Mouse (Mus musculus): ENCODE data around the gene Tgm1. TPM values are rescaled to one million over a fixed set of nuclear protein-coding genes. Genes with fewer than 3 reads are reported as not detected.

The Tgm1 gene
- total and polyA plus RNA-seq, 2 experiments from 2014 or later = 0.14 to 0.16 TPM

- ATAC-seq (ENCODE audit: low FRiP score) (peak; percentile 62), DNase-seq (ENCODE audit: low spot score) (peak; percentile 87)
- no peak for TF ChIP-seq CTCF (IDR thresholded peaks at IDR 0.05)
- Histone ChIP-seq H3K9me3 (ENCODE audit: low read length) (no peaks in the 10 kb centered on the region), H3K4me3 (ENCODE audit: low read depth, low read length) (no peak overlapping the region), H3K9ac (replicated peaks; ENCODE audit: low read length, poor library complexity, severe bottlenecking) (no peak overlapping the region), H3K4me1 (ENCODE audit: insufficient read depth, low read length) (no peaks in the 10 kb centered on the region), H3K27me3 (ENCODE audit: insufficient read depth, low read length) (peaks cover 2% of the 10 kb centered on the region; the same call in 1 of the 2 replicates), H3K36me3 (ENCODE audit: insufficient read depth, low read length) (no peaks in the 10 kb centered on the region), H3K4me2 (ENCODE audit: low read depth, low read length, poor library complexity, severe bottlenecking) (no peak overlapping the region), H3K27ac (ENCODE audit: low read depth, low read length) (peak overlapping the region; percentile 59; the same call in 1 of the 2 replicates)
- WGBS = 62% methylated on average over 7 of the region's 7 CpGs
Observed at GRCm38 (mm10) chr14:55730531-55731032, 16.9 kb upstream of the Tgm1 start.

DNA sequence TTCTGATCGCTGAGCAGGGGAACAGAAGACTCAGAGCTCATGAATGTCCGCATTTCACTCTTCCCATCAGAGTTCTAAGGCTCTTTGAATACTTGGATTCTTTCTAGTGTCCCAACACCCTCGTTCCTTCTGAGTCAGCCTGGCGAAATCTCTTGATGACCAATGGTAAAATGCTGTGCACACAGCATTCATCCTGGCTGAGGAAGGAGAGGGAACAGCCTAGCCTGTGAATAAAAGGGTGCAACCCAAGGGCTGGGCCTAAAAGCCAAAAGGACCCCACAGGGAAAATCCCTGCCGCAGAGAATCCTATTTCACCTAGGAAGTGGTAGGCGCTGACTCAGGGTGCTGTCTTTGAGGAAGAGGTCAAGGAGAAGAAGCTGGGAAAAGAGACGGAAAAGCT, 16.4 kb upstream of the Tgm1 start:
- peak overlapping the region; percentile 59 for H3K27ac ChIP-seq (ENCODE audit: low read depth, low read length)
- H3K9ac ChIP-seq (replicated peaks; ENCODE audit: low read length, poor library complexity, severe bottlenecking) = no peak overlapping the region
- no peaks in the 10 kb centered on the region for H3K36me3 ChIP-seq (ENCODE audit: insufficient read depth, low read length)
- no peaks in the 10 kb centered on the region for H3K4me1 ChIP-seq (ENCODE audit: insufficient read depth, low read length)
- ATAC-seq (ENCODE audit: low FRiP score) = peak; percentile 47; the same call in 1 of the 2 replicates
- H3K4me2 ChIP-seq (ENCODE audit: low read depth, low read length, poor library complexity, severe bottlenecking) = no peak overlapping the region
- DNase-seq (ENCODE audit: low spot score) = peak; percentile 30
- peaks cover 2% of the 10 kb centered on the region; the same call in 1 of the 2 replicates for H3K27me3 ChIP-seq (ENCODE audit: insufficient read depth, low read length)
- no peaks in the 10 kb centered on the region for H3K9me3 ChIP-seq (ENCODE audit: low read length)
- TF ChIP-seq CTCF (IDR thresholded peaks at IDR 0.05) = no peak
- 66% methylated on average over 7 of the region's 7 CpGs for WGBS
- H3K4me3 ChIP-seq (ENCODE audit: low read depth, low read length) = no peak overlapping the region

GRCm38 (mm10) chr14:55727889-55728685, 14.4 kb upstream of the Tgm1 start:
- Histone ChIP-seq H3K27me3 (ENCODE audit: insufficient read depth, low read length) (no peaks in the 10 kb centered on the region), H3K36me3 (ENCODE audit: insufficient read depth, low read length) (no peaks in the 10 kb centered on the region), H3K9me3 (ENCODE audit: low read length) (no peaks in the 10 kb centered on the region), H3K9ac (replicated peaks; ENCODE audit: low read length, poor library complexity, severe bottlenecking) (no peak overlapping the region), H3K4me1 (ENCODE audit: insufficient read depth, low read length) (no peaks in the 10 kb centered on the region), H3K27ac (ENCODE audit: low read depth, low read length) (no peak overlapping the region), H3K4me3 (ENCODE audit: low read depth, low read length) (no peak overlapping the region), H3K4me2 (ENCODE audit: low read depth, low read length, poor library complexity, severe bottlenecking) (no peak overlapping the region)
- no peak for ATAC-seq (ENCODE audit: low FRiP score)
- DNase-seq (ENCODE audit: low spot score) = no peak
- TF ChIP-seq CTCF (IDR thresholded peaks at IDR 0.05) = no peak
- 69% methylated on average over 8 of the region's 8 CpGs for WGBS

DNA sequence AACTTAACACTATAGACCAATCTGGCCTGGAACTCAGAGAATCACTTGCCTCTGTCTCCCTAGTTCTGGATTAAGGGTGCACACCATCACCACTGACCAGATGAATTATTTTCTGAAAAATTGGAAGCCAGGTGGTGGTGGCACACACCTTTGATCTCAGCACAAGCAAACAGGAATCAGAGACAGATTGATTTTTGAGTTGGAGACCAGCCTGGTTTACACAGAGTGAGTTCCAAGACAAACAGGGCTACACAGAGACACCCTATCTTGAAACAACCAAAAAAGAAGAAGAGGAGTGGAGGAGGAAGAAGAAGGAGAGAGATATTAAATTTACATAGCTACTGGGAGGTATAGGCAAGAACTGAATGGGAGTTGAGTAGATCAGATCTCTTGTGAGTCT, 12.5 kb upstream of the Tgm1 start:
- Histone ChIP-seq H3K27ac (ENCODE audit: low read depth, low read length) (no peak overlapping the region), H3K4me1 (ENCODE audit: insufficient read depth, low read length) (peaks cover under 1% of the 10 kb centered on the region; the same call in 1 of the 2 replicates), H3K4me2 (ENCODE audit: low read depth, low read length, poor library complexity, severe bottlenecking) (no peak overlapping the region), H3K9me3 (ENCODE audit: low read length) (no peaks in the 10 kb centered on the region), H3K9ac (replicated peaks; ENCODE audit: low read length, poor library complexity, severe bottlenecking) (no peak overlapping the region), H3K4me3 (ENCODE audit: low read depth, low read length) (no peak overlapping the region), H3K27me3 (ENCODE audit: insufficient read depth, low read length) (no peaks in the 10 kb centered on the region), H3K36me3 (ENCODE audit: insufficient read depth, low read length) (no peaks in the 10 kb centered on the region)
- ATAC-seq (ENCODE audit: low FRiP score) (no peak), DNase-seq (ENCODE audit: low spot score) (no peak)
- TF ChIP-seq CTCF (IDR thresholded peaks at IDR 0.05) = no peak

DNA sequence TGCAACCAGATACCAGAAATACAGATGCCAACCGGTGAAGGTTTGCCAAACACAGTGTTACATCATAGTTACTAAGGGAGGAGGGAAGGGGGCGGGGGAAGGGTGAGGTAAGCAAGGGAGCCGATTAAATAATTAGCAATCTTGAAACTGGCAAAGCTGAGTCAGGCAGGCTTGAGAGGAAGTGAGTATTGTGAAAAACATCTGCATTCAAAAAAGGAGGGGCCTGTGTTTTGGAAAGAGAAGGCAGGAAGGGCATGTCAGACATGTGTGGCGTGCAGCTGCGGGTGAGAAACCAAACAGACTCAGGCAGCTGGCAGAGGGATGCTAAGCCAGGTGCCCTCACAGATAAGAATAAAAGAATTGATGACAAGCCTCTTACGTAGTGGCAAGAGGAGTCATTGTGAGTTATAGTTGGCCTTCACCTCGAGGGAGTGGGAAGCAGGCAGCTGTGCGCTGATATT, 10.7 kb upstream of the Tgm1 start:
- no peak overlapping the region for H3K4me3 ChIP-seq (ENCODE audit: low read depth, low read length)
- peaks cover 8% of the 10 kb centered on the region; the same call in 1 of the 2 replicates for H3K36me3 ChIP-seq (ENCODE audit: insufficient read depth, low read length)
- H3K27ac ChIP-seq (ENCODE audit: low read depth, low read length) = no peak overlapping the region
- ATAC-seq (ENCODE audit: low FRiP score) = no peak
- H3K9ac ChIP-seq (replicated peaks; ENCODE audit: low read length, poor library complexity, severe bottlenecking) = no peak overlapping the region
- no peak overlapping the region for H3K4me2 ChIP-seq (ENCODE audit: low read depth, low read length, poor library complexity, severe bottlenecking)
- 69% methylated on average over 8 of the region's 8 CpGs for WGBS
- H3K27me3 ChIP-seq (ENCODE audit: insufficient read depth, low read length) = no peaks in the 10 kb centered on the region
- TF ChIP-seq CTCF (IDR thresholded peaks at IDR 0.05) = no peak
- no peak for DNase-seq (ENCODE audit: low spot score)
- no peaks in the 10 kb centered on the region for H3K9me3 ChIP-seq (ENCODE audit: low read length)
- H3K4me1 ChIP-seq (ENCODE audit: insufficient read depth, low read length) = peaks cover 5% of the 10 kb centered on the region; the same call in 1 of the 2 replicates

- no peak overlapping the region for H3K9ac ChIP-seq (replicated peaks; ENCODE audit: low read length, poor library complexity, severe bottlenecking)
- peaks cover 5% of the 10 kb centered on the region; the same call in 1 of the 2 replicates for H3K4me1 ChIP-seq (ENCODE audit: insufficient read depth, low read length)
- TF ChIP-seq CTCF (IDR thresholded peaks at IDR 0.05) = no peak
- H3K27ac ChIP-seq (ENCODE audit: low read depth, low read length) = no peak overlapping the region
- 94% methylated on average over 7 of the region's 7 CpGs for WGBS
- peaks cover 9% of the 10 kb centered on the region; the same call in 1 of the 2 replicates for H3K36me3 ChIP-seq (ENCODE audit: insufficient read depth, low read length)
- H3K4me2 ChIP-seq (ENCODE audit: low read depth, low read length, poor library complexity, severe bottlenecking) = no peak overlapping the region
- H3K27me3 ChIP-seq (ENCODE audit: insufficient read depth, low read length) = no peaks in the 10 kb centered on the region
- ATAC-seq (ENCODE audit: low FRiP score) (no peak), DNase-seq (ENCODE audit: low spot score) (no peak)
- H3K4me3 ChIP-seq (ENCODE audit: low read depth, low read length) = no peak overlapping the region
- no peaks in the 10 kb centered on the region for H3K9me3 ChIP-seq (ENCODE audit: low read length)
Observed at GRCm38 (mm10) chr14:55723433-55723832, 9.7 kb upstream of the Tgm1 start.
